ENCODE assay signal across 26 mouse cellular contexts in genomic region chr4:135730951-135731350, GRCm38 (mm10). TPM values are rescaled to one million over a fixed set of nuclear protein-coding genes. Genes with fewer than 3 reads are reported as not detected.
A peak's percentile ranks its signal among the peaks of the same experiment; 100 is the strongest.
DNase-seq lines count a peak whose midpoint lies in the region; ATAC-seq and TF ChIP-seq lines count a peak whose summit lies in the region.
"Had no signal": no experiment of that assay in that cellular context is flagged by ENCODE, and none has a peak within 500 bp of the region (broad histone marks: within the 10 kb centered on the region; RNA-seq: fewer than 3 reads in every experiment).

No protein-coding gene starts in this region.

- no peak overlapping the region for H3K9ac ChIP-seq in limb, embryonic 14.5 days (ENCODE audit: low read depth, low read length, severe bottlenecking)
- H3K9ac ChIP-seq in intestine, embryonic 15.5 days: no peak overlapping the region
- H3K9ac ChIP-seq in intestine, postnatal 0 days (ENCODE audit: low read depth, low read length): no peak overlapping the region
- H3K9ac ChIP-seq: embryonic facial prominence, embryonic 13.5 days; forebrain, embryonic 12.5 days; forebrain, embryonic 15.5 days; hindbrain, embryonic 12.5 days; hindbrain, embryonic 15.5 days had no signal

- no peaks in the 10 kb centered on the region for H3K36me3 ChIP-seq in limb, embryonic 14.5 days (ENCODE audit: control insufficient read depth, insufficient read depth, low read length)
- no peaks in the 10 kb centered on the region for H3K36me3 ChIP-seq in limb, embryonic 10.5 days
- H3K36me3 ChIP-seq in intestine, embryonic 15.5 days: peaks cover 8% of the 10 kb centered on the region; the same call in 1 of the 2 replicates
- H3K36me3 ChIP-seq in intestine, postnatal 0 days (ENCODE audit: control insufficient read depth, insufficient read depth): peaks cover 33% of the 10 kb centered on the region
- H3K36me3 ChIP-seq: embryonic facial prominence, embryonic 10.5 days; embryonic facial prominence, embryonic 13.5 days; forebrain, embryonic 12.5 days; forebrain, embryonic 15.5 days; G1E; hindbrain, embryonic 12.5 days; hindbrain, embryonic 15.5 days had no signal

- H3K4me3 ChIP-seq in gastrocnemius, adult 2 months: no peak overlapping the region
- no peak overlapping the region for H3K4me3 ChIP-seq in limb, embryonic 14.5 days (replicated peaks; ENCODE audit: low read length)
- H3K4me3 ChIP-seq in limb, embryonic 10.5 days: no peak overlapping the region
- no peak overlapping the region for H3K4me3 ChIP-seq in intestine, embryonic 15.5 days (replicated peaks)
- H3K4me3 ChIP-seq in intestine, postnatal 0 days (ENCODE audit: low read depth, low read length): peak overlapping the region; percentile 58; the same call in 1 of the 2 replicates
- H3K4me3 ChIP-seq: embryonic facial prominence, embryonic 10.5 days; embryonic facial prominence, embryonic 13.5 days; erythroblast, embryonic 14.5 days; forebrain, embryonic 12.5 days; forebrain, embryonic 15.5 days; hindbrain, embryonic 12.5 days; hindbrain, embryonic 15.5 days had no signal

- no peak overlapping the region for H3K4me2 ChIP-seq in limb, embryonic 14.5 days (replicated peaks; ENCODE audit: low read depth, low read length, severe bottlenecking)
- peak overlapping the region; percentile 58; the same call in 1 of the 2 replicates for H3K4me2 ChIP-seq in intestine, embryonic 15.5 days (replicated peaks)
- H3K4me2 ChIP-seq in intestine, postnatal 0 days (replicated peaks; ENCODE audit: low read depth): peak overlapping the region; percentile 74
- H3K4me2 ChIP-seq: embryonic facial prominence, embryonic 13.5 days; forebrain, embryonic 12.5 days; forebrain, embryonic 15.5 days; heart, embryonic 11.5 days; hindbrain, embryonic 12.5 days; hindbrain, embryonic 15.5 days had no signal

- DNase-seq in gastrocnemius, adult 2 months: peak; percentile 42
- no peak for DNase-seq in gastrocnemius, postnatal 14 days
- DNase-seq in limb, embryonic 14.5 days (ENCODE audit: low spot score): no peak
- DNase-seq in limb, embryonic 10.5 days (ENCODE audit: low spot score): no peak
- DNase-seq in embryo, embryonic 9.5 days (ENCODE audit: extremely low spot score): no peak
- no peak for DNase-seq in kidney, postnatal 10 days
- DNase-seq: adrenal gland, postnatal 10 days; adrenal gland, postnatal 36 days; B cell, adult 2 months had no signal

- no peaks in the 10 kb centered on the region for H3K9me3 ChIP-seq in limb, embryonic 14.5 days (ENCODE audit: control insufficient read depth, low read length)
- H3K9me3 ChIP-seq in limb, embryonic 10.5 days (replicated peaks): no peaks in the 10 kb centered on the region; the same call in 1 of the 2 replicates
- no peaks in the 10 kb centered on the region for H3K9me3 ChIP-seq in intestine, embryonic 15.5 days
- no peaks in the 10 kb centered on the region for H3K9me3 ChIP-seq in intestine, postnatal 0 days (ENCODE audit: control insufficient read depth)
- H3K9me3 ChIP-seq: forebrain, embryonic 12.5 days; forebrain, embryonic 15.5 days; hindbrain, embryonic 15.5 days had no signal

- 0 out of 2 replicates have a peak, but pooled peaks cover 2% of the 10 kb centered on the region for H3K4me1 ChIP-seq in limb, embryonic 14.5 days (ENCODE audit: control insufficient read depth, insufficient read depth, low read length)
- peaks cover 15% of the 10 kb centered on the region for H3K4me1 ChIP-seq in limb, embryonic 10.5 days
- peaks cover 27% of the 10 kb centered on the region for H3K4me1 ChIP-seq in intestine, embryonic 15.5 days (replicated peaks)
- H3K4me1 ChIP-seq in intestine, postnatal 0 days (replicated peaks; ENCODE audit: control insufficient read depth, insufficient read depth, low read length): no peaks in the 10 kb centered on the region; the same call in 1 of the 2 replicates
- H3K4me1 ChIP-seq: forebrain, embryonic 12.5 days; forebrain, embryonic 15.5 days; hindbrain, embryonic 12.5 days; hindbrain, embryonic 15.5 days had no signal

- WGBS in limb, embryonic 14.5 days: 78% methylated on average over 8 of the region's 8 CpGs
- 76% methylated on average over 8 of the region's 8 CpGs for WGBS in limb, embryonic 10.5 days
- WGBS in intestine, embryonic 15.5 days: 78% methylated on average over 8 of the region's 8 CpGs
- 66% methylated on average over 8 of the region's 8 CpGs for WGBS in intestine, postnatal 0 days

- no peaks in the 10 kb centered on the region for H3K27me3 ChIP-seq in limb, embryonic 14.5 days (ENCODE audit: control insufficient read depth, insufficient read depth, low read length)
- no peaks in the 10 kb centered on the region for H3K27me3 ChIP-seq in limb, embryonic 10.5 days (ENCODE audit: low read depth, poor library complexity, severe bottlenecking)
- H3K27me3 ChIP-seq in intestine, embryonic 15.5 days (replicated peaks): no peaks in the 10 kb centered on the region
- H3K27me3 ChIP-seq in intestine, postnatal 0 days (replicated peaks; ENCODE audit: control insufficient read depth, insufficient read depth, low read length): no peaks in the 10 kb centered on the region
- H3K27me3 ChIP-seq: embryonic facial prominence, embryonic 13.5 days; forebrain, embryonic 15.5 days; hindbrain, embryonic 12.5 days; hindbrain, embryonic 15.5 days; Patski had no signal

- 0 out of 2 replicates have a peak, but pooled peaks have one; percentile 23 for ATAC-seq in limb, embryonic 14.5 days (ENCODE audit: low FRiP score, low read depth)
- ATAC-seq in intestine, embryonic 15.5 days: no peak
- ATAC-seq in intestine, postnatal 0 days: no peak
- ATAC-seq: forebrain, embryonic 15.5 days; Patski had no signal

- peak overlapping the region; percentile 38; the same call in 1 of the 2 replicates for H3K27ac ChIP-seq in gastrocnemius, adult 2 months
- no peak overlapping the region for H3K27ac ChIP-seq in limb, embryonic 14.5 days (replicated peaks; ENCODE audit: low read depth, low read length)
- no peak overlapping the region for H3K27ac ChIP-seq in limb, embryonic 10.5 days
- H3K27ac ChIP-seq in intestine, embryonic 15.5 days: no peak overlapping the region
- H3K27ac ChIP-seq in intestine, postnatal 0 days (ENCODE audit: low read depth, low read length): no peak overlapping the region
- H3K27ac ChIP-seq: embryonic facial prominence, embryonic 10.5 days; embryonic facial prominence, embryonic 13.5 days; forebrain, embryonic 12.5 days; forebrain, embryonic 15.5 days; hindbrain, embryonic 12.5 days; hindbrain, embryonic 15.5 days had no signal

- intact Hi-C loops in gastrocnemius, adult 2 months (cut with DNase I): no loop called here
- intact Hi-C loops in gastrocnemius, postnatal 14 days (cut with DNase I; ENCODE audit: low total_unique reads): no loop called here

- TF ChIP-seq POLR2A in limb, embryonic 14.5 days (IDR thresholded peaks at IDR 0.05; ENCODE audit: borderline replicate concordance, extremely low read depth, insufficient read depth, insufficient read length): no peak

- no peak for TF ChIP-seq CTCF in gastrocnemius, adult 2 months (IDR thresholded peaks at IDR 0.05)
- TF ChIP-seq CTCF in intestine, postnatal 0 days (IDR thresholded peaks at IDR 0.05; ENCODE audit: low read depth): no peak

RNA-seq across cellular contexts. Expression of gene Il22ra1, which starts 3.0 kb away (rescaled TPM):
- total RNA-seq in gastrocnemius, adult 2 months (2021): not detected
- total RNA-seq in gastrocnemius, postnatal 14 days (2021): under 1 TPM; 0.13 to 0.49 TPM
- 1.2 and 1.6 TPM in 2 replicates for polyA plus RNA-seq in limb, embryonic 14.5 days (2012; rRNA removed)
- polyA plus RNA-seq in limb, embryonic 14.5 days (2014; fragmentation: Nextera tagmentation; extraction: Ambion mirVana): 0.79 and 1.2 TPM in 2 replicates
- not detected in 2 replicates for polyA plus RNA-seq in limb, embryonic 10.5 days (2016; fragmentation: Nextera tagmentation; extraction: Ambion mirVana)
- polyA plus RNA-seq in intestine, embryonic 15.5 days (2015; fragmentation: Nextera tagmentation; extraction: Ambion mirVana): 4.7 and 6.5 TPM in 2 replicates
- 7.7 and 7.8 TPM in 2 replicates for polyA plus RNA-seq in intestine, postnatal 0 days (2015; fragmentation: Nextera tagmentation; extraction: Ambion mirVana)
- total RNA-seq: CH12.LX; common myeloid progenitor, adult 5-6 weeks; hematopoietic stem cell, adult 5-6 weeks had no signal
- polyA plus RNA-seq: forebrain, embryonic 12.5 days; forebrain, embryonic 15.5 days; G1E; heart, embryonic 11.5 days; heart, embryonic 14.5 days; heart, postnatal 0 days; hindbrain, embryonic 12.5 days; hindbrain, embryonic 15.5 days; Patski had no signal

RNA-seq across cellular contexts. Expression of gene Myom3, which starts 28.6 kb away (rescaled TPM):
- total RNA-seq in gastrocnemius, adult 2 months (2021): 100 to 1,000 TPM in 1 of 2 experiments, 10 to 100 TPM in 1; 31.1 to 100 TPM
- total RNA-seq in gastrocnemius, postnatal 14 days (2021): 10 to 100 TPM; 36.6 to 76.7 TPM
- polyA plus RNA-seq in limb, embryonic 14.5 days (2012; rRNA removed): 8.1 and 12.7 TPM in 2 replicates
- polyA plus RNA-seq in limb, embryonic 14.5 days (2014; fragmentation: Nextera tagmentation; extraction: Ambion mirVana): 2.5 and 5.0 TPM in 2 replicates
- polyA plus RNA-seq in limb, embryonic 10.5 days (2016; fragmentation: Nextera tagmentation; extraction: Ambion mirVana): 0.11 and 0.15 TPM in 2 replicates
- polyA plus RNA-seq in intestine, embryonic 15.5 days (2015; fragmentation: Nextera tagmentation; extraction: Ambion mirVana): 1.1 TPM in 2 replicates
- polyA plus RNA-seq in intestine, postnatal 0 days (2015; fragmentation: Nextera tagmentation; extraction: Ambion mirVana): 0.66 and 0.72 TPM in 2 replicates
- total RNA-seq: common myeloid progenitor, adult 5-6 weeks; hematopoietic stem cell, adult 5-6 weeks had no signal
- polyA plus RNA-seq: embryonic facial prominence, embryonic 10.5 days; erythroblast, embryonic 14.5 days; G1E; heart, embryonic 11.5 days had no signal

RNA-seq across cellular contexts. Expression of gene Ifnlr1, which starts 44.9 kb away (rescaled TPM):
- under 1 TPM; 0.17 to 0.31 TPM for total RNA-seq in gastrocnemius, adult 2 months (2021)
- under 1 TPM; 0.23 to 0.42 TPM for total RNA-seq in gastrocnemius, postnatal 14 days (2021)
- polyA plus RNA-seq in limb, embryonic 14.5 days (2012; rRNA removed): 3.1 and 3.4 TPM in 2 replicates
- polyA plus RNA-seq in limb, embryonic 14.5 days (2014; fragmentation: Nextera tagmentation; extraction: Ambion mirVana): 1.1 and 2.0 TPM in 2 replicates
- 0.43 and 0.59 TPM in 2 replicates for polyA plus RNA-seq in limb, embryonic 10.5 days (2016; fragmentation: Nextera tagmentation; extraction: Ambion mirVana)
- 3.6 and 4.2 TPM in 2 replicates for polyA plus RNA-seq in intestine, embryonic 15.5 days (2015; fragmentation: Nextera tagmentation; extraction: Ambion mirVana)
- polyA plus RNA-seq in intestine, postnatal 0 days (2015; fragmentation: Nextera tagmentation; extraction: Ambion mirVana): 5.5 and 5.9 TPM in 2 replicates
- total RNA-seq: common myeloid progenitor, adult 5-6 weeks had no signal
- polyA plus RNA-seq: erythroblast, embryonic 14.5 days; G1E had no signal
